Mouse (Mus musculus) gonadal fat pad, adult 2 months (tissue): ENCODE measurements around the gene Rrp1b. TPM values are rescaled to one million over a fixed set of nuclear protein-coding genes. Genes with fewer than 3 reads are reported as not detected.
"Not testable (repeated sequence)": the region's sequence is repeated elsewhere in the genome, so short reads cannot be mapped to it uniquely, and the experiment has no call there.

Experiments used
- DNase-seq: peaks from one replicate; pipeline ENCODE4 v3.0.0-alpha.2; 2012; ENCODE audit warnings: low read depth
- polyA plus RNA-seq: library from polyadenylated mRNA; depleted of rRNA; stranded (reverse); fragments of >200 nt; gene quantifications from 2 replicates; pipeline ENCODE4 v1.2.3, GENCODE M21; 2012

Gene Rrp1b
- polyA plus RNA-seq, 1 experiment, result 8.1 TPM

- no peak for DNase-seq
These were observed 4.2 kb upstream of the Rrp1b start for GRCm38 (mm10) chr17:32031684-32032083.

- DNase-seq, result no peak
These were observed 1.6 kb upstream of the Rrp1b start for GRCm38 (mm10) chr17:32034322-32034721.

DNA sequence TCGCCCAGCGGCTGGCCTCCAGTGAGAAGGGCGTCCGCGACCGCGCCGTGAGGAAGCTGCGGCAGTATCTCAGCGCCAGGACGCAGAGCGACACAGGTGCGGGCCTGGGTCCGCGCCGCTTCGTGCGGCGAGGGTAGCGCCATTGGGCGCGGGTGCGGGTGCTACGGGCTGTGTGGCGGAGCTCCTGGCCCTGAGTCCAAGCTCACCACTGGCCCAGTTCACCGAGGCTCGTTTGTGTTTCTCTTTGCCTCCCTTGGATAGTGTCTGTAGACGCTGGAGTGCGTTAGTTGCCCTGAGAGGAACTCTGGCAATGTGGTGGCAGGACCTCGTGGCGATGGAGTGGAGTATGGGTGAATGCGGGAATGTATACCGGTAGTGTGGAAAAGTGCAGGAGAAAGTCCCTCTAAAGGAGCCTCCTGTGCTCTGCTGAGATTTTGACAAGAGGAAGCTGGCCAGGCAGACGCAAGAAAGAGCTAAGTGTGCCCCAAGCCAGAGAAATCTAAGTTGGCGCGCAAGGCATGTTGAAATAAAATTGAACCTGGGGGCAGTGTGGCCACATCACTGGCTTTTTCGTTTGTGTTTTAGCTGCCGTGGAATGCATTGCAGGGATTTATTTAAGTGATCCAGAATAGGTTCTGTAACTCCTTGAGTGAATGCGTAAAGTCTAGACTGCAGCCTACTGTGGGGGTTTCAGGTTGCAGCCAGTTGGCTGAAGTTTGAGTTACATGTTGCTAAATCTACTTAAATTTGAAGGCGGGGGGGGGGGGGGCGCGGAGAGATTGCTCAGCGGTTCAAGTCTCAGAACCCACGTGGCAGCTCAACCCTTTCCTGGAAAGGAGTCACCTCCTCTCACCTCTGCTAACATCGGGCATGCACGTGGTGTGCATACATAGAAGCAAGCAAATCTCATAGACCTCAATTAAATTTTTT is 874 bp downstream of the Rrp1b start:
- no peak for DNase-seq

- DNase-seq, result no peak
These were observed 4.4 kb downstream of the Rrp1b start for GRCm38 (mm10) chr17:32040263-32040662.

- no peak for DNase-seq
These were observed 10.6 kb downstream of the Rrp1b start for GRCm38 (mm10) chr17:32046541-32046940.

DNA sequence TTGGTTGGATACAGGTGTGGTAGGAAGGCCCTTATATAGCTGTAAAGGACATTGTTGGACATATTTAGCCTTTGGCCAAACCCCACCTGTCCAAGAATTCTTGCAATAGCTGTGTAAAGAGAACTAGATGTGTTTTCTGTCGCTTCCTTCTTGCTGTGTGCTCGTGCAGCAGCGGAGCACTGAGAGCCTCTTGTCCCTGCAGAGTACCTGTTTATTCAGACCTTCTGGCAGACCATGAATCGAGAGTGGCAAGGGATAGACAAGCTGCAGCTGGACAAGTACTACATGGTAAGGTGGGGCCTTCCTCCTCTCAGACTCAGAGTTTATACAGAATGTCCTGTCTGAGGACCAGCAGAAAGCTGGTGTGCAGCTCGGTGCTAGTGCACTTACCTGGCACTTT is 12.5 kb downstream of the Rrp1b start:
- no peak for DNase-seq

DNA sequence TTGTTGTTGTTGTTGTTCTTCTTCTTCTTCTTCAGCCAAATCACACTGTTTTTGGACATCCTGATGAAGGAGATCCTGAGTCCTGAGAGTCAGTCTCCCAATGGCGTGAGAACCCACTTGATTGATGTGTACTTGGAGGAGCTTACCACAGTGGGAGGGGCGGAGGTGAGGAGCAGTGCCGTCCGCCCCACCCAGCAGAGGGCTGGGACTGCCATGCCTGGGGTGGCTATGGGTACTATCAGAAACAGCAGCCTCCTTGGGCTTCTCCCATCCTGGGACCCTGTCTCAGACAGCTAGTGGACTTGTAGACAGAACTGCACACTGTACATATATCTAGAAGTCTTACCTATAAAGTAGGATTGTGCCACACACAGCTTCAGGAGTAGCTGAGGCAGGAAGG is 14.0 kb downstream of the Rrp1b start:
- no peak for DNase-seq

DNA sequence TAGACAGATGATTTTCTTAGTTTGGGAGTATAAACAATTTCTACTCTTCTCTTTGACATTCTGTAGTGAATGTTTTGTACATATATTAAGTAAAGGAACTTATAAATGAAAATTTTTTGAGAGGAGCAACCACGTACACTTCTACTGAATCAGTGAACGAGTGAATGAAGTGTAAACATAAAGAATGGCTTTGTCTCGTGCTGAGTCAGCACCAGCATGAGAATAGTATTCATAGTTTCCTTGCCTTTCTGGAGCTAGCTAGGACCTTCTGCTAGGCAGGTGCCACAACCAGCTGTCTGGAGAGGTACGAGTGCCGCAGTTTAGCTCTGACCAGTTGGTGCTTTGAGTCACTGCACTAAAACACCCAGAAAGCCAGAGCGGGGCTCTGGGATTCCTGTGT is 14.7 kb downstream of the Rrp1b start:
- no peak for DNase-seq

GRCm38 (mm10) chr17:32052237-32053080 is 16.6 kb downstream of the Rrp1b start:
- DNase-seq, result no peak

- DNase-seq, result no peak
These were observed 17.8 kb downstream of the Rrp1b start for GRCm38 (mm10) chr17:32053677-32054076.

DNA sequence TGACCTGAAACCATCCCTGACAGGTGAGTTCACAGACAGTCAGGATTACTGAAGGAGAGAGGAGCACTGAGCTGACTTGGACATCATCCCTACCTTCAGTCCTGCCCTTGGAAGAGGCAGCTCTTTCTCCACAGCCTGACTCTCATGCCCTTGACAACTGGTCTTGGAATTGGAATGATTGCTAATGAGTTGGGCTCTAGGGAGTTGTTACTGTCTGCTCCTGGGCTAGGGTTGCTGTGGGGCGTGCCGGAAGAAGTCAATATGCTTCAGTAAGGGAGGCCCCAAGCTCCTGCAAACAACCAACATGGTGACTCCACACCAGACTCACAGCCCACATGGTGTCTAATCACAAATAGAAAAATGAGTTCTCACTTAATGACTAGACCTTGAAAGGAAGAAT is 21.9 kb downstream of the Rrp1b start:
- DNase-seq, result no peak

- DNase-seq, result no peak
These were observed 23.2 kb downstream of the Rrp1b start for GRCm38 (mm10) chr17:32059084-32059483.

- no peak for DNase-seq
These were observed 25.3 kb downstream of the Rrp1b start for GRCm38 (mm10) chr17:32061219-32061618.

DNA sequence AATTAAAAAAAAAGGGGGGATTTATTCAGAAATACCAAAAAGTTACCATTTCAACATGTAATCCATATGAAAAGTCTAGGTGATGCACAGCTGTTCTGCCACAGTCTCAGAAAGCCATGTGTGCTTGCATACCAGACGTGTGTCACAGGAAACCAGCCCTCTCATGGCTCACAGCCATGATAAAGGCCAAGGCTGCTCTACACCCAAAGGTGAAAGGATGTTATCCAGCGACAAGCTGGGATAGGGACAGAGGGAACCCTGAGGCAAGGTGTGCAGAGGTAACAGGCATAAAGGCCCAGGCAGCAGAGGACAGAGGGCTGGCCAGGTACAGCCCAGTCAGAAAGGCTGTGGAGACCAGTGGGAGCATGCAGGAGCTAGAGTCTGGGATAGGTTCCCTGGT is 27.8 kb downstream of the Rrp1b start:
- DNase-seq, result no peak

DNA sequence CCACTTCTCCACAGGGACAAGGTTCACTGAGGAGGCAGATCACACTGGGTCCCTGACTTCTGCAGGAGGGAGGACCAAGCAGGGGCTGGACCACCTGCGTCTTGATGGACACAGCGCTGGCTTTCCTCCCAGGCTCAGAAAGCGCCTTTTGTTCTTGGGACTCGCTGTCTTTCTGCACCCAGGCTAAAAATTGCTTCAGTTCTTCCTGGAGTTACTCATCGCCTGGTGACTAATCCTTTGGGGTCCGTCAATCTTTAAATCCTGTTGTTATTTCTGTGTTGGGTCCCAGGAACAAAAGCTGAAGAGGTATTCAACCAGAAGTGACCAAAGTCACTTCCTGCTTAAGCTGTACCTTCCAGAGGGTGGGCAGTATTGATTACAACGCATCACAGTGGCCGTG is 28.9 kb downstream of the Rrp1b start:
- DNase-seq, result not testable (repeated sequence)

DNA sequence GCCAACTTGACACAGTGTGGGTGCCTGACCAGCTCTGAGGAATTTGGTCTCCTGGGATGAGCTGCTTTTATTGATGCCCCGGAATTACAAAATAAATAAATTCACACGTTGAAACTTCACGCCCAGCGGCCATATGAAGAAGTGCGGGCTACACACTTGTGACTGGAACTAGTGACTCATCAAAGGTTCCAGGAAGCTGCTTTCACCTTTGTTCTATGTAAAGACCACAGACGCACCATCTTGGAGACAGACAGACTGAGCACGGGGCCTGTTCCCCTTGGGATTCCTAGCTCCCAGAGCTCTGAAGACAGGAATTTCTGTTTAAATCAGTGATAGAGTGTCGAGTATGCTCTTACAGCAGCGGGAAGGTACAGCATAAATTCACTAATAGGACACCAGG is 31.6 kb downstream of the Rrp1b start:
- DNase-seq, result no peak

- no peak for DNase-seq
These were observed 32.5 kb downstream of the Rrp1b start for GRCm38 (mm10) chr17:32068381-32068780.

DNA sequence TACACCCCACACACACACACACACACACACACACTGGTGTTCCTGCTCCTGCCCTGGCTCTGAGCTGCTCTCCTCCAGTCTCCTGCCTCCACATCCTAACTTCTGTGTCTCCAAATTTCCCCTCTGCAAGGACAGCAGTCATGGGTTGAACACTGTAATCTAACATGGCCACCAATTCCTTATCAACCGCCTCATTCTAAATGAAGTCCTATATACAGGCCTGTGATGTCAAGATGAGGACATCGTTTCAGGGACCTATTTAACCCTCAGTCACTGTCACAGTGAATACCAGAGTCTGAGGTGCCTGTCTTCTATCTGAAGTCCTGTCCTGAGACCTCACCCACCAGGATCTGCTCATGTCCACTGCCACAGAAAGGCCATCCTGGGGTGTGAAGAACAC is 32.9 kb downstream of the Rrp1b start:
- no peak for DNase-seq

GRCm38 (mm10) chr17:32073359-32073758 is 37.5 kb downstream of the Rrp1b start:
- no peak for DNase-seq

GRCm38 (mm10) chr17:32074658-32075057 is 38.8 kb downstream of the Rrp1b start:
- DNase-seq, result no peak

DNA sequence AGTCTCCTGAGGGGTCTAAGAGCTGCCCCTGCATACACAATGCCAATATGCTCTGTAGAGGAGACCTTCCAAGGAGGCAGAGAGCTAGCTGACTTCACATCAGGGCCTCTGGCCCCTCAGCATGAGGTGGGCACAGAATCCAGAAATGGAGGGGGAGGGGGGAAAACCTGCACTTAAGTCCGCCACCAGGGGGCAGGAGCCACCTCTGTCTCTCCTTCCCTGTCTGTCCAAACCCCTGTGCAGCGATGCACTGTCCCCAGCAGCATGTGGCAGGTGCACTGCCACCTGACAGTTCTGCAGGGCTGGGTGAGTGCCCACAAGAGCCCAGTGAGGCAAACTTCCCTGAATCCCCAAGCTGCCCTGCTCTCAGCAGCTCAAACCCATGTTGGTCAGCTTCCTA is 39.3 kb downstream of the Rrp1b start:
- no peak for DNase-seq

DNA sequence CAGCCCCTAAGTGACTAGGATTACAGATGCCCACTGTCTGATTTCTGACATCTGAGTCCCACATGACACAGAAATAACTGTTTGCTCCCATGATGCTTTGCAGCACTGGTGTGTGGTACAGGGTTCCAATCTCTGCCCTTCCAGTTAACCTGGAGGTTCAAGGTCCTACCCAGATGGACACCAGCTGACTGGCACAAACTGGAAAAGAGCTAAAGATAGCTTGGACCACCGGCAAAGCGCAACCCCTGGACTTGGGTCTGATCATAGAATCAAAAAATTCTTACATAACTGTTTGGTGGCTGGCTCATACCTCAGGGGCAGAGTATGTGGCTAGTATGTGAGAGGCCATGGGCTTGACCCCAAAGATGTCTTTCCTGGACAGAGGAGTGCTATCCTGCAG is 47.5 kb downstream of the Rrp1b start:
- DNase-seq, result no peak

- DNase-seq, result no peak
These were observed 51.2 kb downstream of the Rrp1b start for GRCm38 (mm10) chr17:32087069-32087468.
